Mouse (Mus musculus) bone marrow, adult 2 months (tissue): ENCODE data around the gene Polr2b.

Source experiments
- CTCF ChIP-seq: fragments of 200-500 bp; IDR thresholded peaks from 2 replicates; pipeline ENCODE4 v1.5.1; 2011; ENCODE audit warnings: low read length, control low read depth; ENCODE audit not compliant: control insufficient read depth, insufficient read depth
- POLR2A ChIP-seq: fragments of 200-500 bp; IDR thresholded peaks from 2 replicates; pipeline ENCODE4 v1.6.1; 2011; ENCODE audit warnings: low read depth, mild to moderate bottlenecking, control low read depth, low read length, borderline replicate concordance; ENCODE audit not compliant: control insufficient read depth

DNA sequence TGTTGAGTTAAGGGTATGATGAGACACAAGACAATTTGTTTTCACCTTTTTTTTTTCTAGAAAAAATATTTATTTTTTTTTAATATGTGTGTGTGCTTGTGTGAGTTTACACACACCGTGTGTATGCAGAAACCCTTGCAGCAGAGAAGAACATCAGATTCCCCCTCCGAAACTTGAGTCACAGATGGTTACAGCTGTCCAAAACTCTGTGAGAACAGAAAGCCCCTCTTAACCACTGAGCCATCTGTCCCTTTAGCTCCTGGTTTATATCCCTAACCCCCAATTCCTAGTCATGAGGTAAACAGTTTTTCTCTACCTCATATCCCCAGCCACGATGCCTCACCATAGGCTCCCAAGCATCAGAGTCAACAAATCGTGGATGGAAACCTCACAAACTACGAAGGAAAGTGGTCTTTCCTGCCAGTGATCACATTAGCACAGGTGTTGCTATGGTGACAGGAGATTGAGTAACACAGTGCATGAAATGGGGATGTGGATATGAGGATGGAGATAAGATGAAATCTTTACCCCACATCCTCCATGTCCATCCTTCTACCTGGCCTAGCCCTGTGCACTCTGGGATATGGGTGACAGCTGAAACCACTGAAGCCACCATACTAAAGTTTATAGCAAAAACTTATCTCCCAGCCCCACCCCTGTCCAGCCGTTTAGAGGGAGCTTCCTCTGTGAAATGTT is 76.1 kb downstream of the Polr2b start:
- TF ChIP-seq CTCF: no peak
- TF ChIP-seq POLR2A: no peak
